Mouse (Mus musculus): ENCODE data around the gene Rfk. TPM values are rescaled to one million over a fixed set of nuclear protein-coding genes. Genes with fewer than 3 reads are reported as not detected.

Gene Rfk
- total RNA-seq, 1 experiment from 2014 or later, result 45.1 TPM

- ATAC-seq (replicated peaks in 1 of 2; ENCODE audit: insufficient read depth in 1 of 2, low FRiP score in 2 of 2, low TSS enrichment in 1 of 2, low read depth in 1 of 2, poor library complexity in 2 of 2, severe bottlenecking in 2 of 2), result no peak
Observed at GRCm38 (mm10) chr19:17417855-17418254, 24.0 kb downstream of the Rfk start.

GRCm38 (mm10) chr19:17423306-17423705 lies 29.5 kb downstream of the Rfk start:
- ATAC-seq (replicated peaks in 1 of 2; ENCODE audit: insufficient read depth in 1 of 2, low FRiP score in 2 of 2, low TSS enrichment in 1 of 2, low read depth in 1 of 2, poor library complexity in 2 of 2, severe bottlenecking in 2 of 2), result 0 out of 4 replicates have a peak, but pooled peaks of 1 of the 2 experiments have one; percentile 7

DNA sequence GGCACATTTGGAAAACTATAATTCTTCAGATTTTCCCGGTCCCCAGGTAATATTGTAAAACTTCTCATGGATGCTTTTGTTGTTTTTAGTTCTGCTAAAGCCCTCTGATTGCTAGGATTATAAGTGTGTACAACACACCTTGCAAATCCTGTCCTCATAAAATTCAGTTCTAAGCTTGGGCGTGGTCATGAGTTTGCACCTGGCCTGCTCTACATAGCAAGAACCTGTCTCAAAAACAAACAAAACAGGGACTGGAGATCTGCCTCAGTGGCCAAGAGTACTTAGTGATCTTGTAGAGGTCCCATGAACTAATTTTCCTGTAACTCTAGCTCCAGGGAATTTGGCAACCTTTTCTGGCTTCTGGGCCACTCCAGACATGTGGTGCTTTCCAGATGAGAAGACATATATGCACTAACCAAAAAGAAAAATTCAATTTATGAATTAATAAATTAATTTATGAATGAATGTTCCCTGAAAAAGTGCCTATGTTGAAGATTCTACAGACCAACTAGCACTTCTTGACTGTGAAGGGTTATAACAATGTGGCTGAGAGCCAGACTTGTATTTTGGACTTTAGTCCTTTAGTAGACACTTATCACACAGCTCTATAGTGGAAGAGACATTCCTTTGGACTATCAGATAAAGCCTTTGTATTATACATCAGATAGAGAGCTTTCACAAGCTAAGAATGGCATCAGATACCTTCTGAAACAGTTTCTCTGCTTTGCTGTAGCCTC lies 34.1 kb downstream of the Rfk start:
- no peak for ATAC-seq (replicated peaks in 1 of 2; ENCODE audit: insufficient read depth in 1 of 2, low FRiP score in 2 of 2, low TSS enrichment in 1 of 2, low read depth in 1 of 2, poor library complexity in 2 of 2, severe bottlenecking in 2 of 2)

- no peak for ATAC-seq (replicated peaks in 1 of 2; ENCODE audit: insufficient read depth in 1 of 2, low FRiP score in 2 of 2, low TSS enrichment in 1 of 2, low read depth in 1 of 2, poor library complexity in 2 of 2, severe bottlenecking in 2 of 2)
Observed at GRCm38 (mm10) chr19:17428561-17428914, 34.7 kb downstream of the Rfk start.

GRCm38 (mm10) chr19:17436651-17437050 lies 42.8 kb downstream of the Rfk start:
- no peak for ATAC-seq (replicated peaks in 1 of 2; ENCODE audit: insufficient read depth in 1 of 2, low FRiP score in 2 of 2, low TSS enrichment in 1 of 2, low read depth in 1 of 2, poor library complexity in 2 of 2, severe bottlenecking in 2 of 2)

- no peak for ATAC-seq (replicated peaks in 1 of 2; ENCODE audit: insufficient read depth in 1 of 2, low FRiP score in 2 of 2, low TSS enrichment in 1 of 2, low read depth in 1 of 2, poor library complexity in 2 of 2, severe bottlenecking in 2 of 2)
Observed at GRCm38 (mm10) chr19:17439476-17440189, 45.8 kb downstream of the Rfk start.

DNA sequence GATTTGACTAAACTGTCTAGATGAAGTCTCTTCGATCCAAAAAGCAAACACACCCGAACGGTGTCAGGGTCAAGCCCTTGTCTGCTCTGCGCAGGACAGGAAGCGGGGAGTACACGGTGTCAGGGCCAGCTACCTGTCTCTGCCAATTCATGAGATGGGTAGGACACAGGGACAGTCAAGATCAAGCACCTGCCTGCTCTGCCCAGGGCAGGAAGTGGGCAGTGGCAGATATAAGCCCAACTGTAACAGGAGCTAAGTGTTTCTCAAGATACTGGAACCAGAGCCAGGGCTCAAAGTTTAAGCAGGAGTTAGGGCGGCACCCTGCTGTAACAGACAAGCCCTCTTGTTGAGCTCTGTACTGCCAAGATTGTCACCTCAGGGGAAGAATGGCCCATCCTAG lies 49.7 kb downstream of the Rfk start:
- ATAC-seq (replicated peaks in 1 of 2; ENCODE audit: insufficient read depth in 1 of 2, low FRiP score in 2 of 2, low TSS enrichment in 1 of 2, low read depth in 1 of 2, poor library complexity in 2 of 2, severe bottlenecking in 2 of 2), result no peak

Other genes with a start within 250 kb of the Rfk start
- 30.8 and 38.0 TPM in 2 replicates for gene Gcnt1, start 21.2 kb upstream of the Rfk start, total RNA-seq (2017)